Mouse (Mus musculus): ENCODE measurements around the gene Vgll4. TPM values are rescaled to one million over a fixed set of nuclear protein-coding genes. Genes with fewer than 3 reads are reported as not detected.
"Not testable (repeated sequence)": the region's sequence is repeated elsewhere in the genome, so short reads cannot be mapped to it uniquely, and the experiment has no call there.

The Vgll4 gene
- total RNA-seq, 2 experiments from 2014 or later = 15.7 to 20.1 TPM

- DNase-seq = no peak
These were observed 44.6 kb downstream of the Vgll4 start for GRCm38 (mm10) chr6:114925196-114925595.

GRCm38 (mm10) chr6:114922355-114923096, 47.3 kb downstream of the Vgll4 start:
- DNase-seq = not testable (repeated sequence)
- intact Hi-C loops (cut with DNase I; ENCODE audit: low total_unique reads) = loop anchor here (10.0 kb wide), 1 partner anchor 58 kb away; no protein-coding TSS in a partner anchor

More at GRCm38 (mm10) chr6:114925196-114925595, 44.6 kb downstream of the Vgll4 start:
- intact Hi-C loops (cut with DNase I; ENCODE audit: low total_unique reads) = loop anchor here (5.0 to 10.0 kb wide), 2 partner anchors 60 to 203 kb away; no protein-coding TSS in a partner anchor

DNA sequence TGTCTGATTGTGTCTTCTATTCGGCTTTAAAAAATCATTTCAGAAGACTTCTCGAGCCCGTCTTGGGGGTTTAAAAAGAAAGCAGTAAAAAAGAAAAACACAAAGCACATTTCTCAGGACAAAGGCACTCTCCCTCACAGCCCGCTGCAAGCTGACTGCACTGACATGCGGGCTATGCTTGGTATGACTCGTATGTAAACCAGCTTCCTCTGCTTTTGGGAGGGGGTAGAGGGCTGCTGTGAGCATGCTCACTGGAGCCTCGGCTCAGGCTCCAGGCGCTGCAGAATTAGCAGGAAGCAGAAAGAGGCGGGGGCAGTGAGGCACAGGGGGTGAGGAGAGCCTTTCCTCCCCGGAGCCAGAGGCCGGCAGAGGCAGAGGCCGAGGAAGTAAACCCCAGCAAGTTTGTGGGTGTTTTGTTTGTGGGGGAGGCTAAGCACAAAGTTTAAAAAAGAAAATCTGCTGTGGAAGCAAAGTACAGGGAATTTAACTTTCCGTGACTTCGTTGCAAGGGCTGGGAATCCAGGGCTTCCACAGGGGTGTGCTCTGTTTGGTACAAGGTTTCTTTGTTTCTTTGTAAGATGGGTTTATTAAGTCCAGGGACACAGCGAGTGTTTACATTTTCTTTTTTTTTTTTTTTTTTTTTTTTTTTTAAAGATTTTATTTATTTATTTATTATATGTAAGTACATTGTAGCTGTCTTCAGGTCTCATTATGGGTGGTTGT, 48.0 kb downstream of the Vgll4 start:
- DNase-seq = peak; percentile 90
- intact Hi-C loops (cut with DNase I; ENCODE audit: low total_unique reads) = loop anchor here (10.0 kb wide), 1 partner anchor 57 kb away; no protein-coding TSS in a partner anchor

DNA sequence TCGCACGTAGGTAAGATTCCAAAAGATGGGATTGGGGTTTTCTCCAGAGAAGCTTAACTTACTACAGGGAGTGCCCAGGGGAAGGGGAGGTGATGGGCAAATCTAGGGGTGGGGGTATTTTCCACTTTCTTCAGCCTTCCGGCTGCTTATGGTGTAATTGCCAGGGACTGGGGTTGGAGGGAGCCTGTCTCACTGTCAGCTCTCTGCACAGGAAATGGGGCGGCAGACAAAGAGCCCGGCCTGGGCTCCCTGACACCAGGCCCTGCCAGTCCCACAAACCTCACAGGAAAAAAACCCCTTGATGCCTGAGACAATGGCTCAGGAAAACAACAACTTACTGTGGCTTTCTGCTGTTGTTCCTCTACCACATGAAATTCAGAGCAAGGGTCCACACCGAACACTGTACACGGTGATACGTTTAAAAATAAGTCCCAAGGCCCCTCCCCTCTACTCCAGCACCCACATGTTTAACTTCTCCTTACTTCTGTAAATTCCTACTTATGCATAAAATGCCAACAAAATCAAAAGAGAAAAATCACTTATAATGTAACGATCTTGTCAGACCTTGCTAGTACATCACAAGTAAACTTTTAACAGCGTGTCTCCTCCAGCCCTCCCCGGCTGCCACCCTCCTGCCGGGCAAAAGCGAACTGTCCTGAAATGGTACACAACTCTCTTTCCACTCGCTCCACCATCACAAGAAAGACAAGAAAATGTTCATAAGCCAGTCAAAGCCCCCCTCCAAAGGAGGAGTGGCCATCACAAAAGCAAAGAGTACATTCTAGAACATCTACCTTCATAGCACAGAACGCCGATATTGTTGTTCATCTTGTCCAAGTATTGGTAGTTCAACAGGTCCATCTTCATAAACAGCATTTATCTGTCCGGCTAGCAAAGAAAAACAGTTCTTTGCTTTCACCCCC, 49.0 kb downstream of the Vgll4 start:
- DNase-seq = no peak
- intact Hi-C loops (cut with DNase I; ENCODE audit: low total_unique reads) = loop anchor here (10.0 kb wide), 1 partner anchor 56 kb away; no protein-coding TSS in a partner anchor

- DNase-seq = no peak
- intact Hi-C loops (cut with DNase I; ENCODE audit: low total_unique reads) = loop anchor here (5.0 to 10.0 kb wide), 2 partner anchors 37 to 55 kb away; no protein-coding TSS in a partner anchor
These were observed 50.0 kb downstream of the Vgll4 start for GRCm38 (mm10) chr6:114919670-114920313.

DNA sequence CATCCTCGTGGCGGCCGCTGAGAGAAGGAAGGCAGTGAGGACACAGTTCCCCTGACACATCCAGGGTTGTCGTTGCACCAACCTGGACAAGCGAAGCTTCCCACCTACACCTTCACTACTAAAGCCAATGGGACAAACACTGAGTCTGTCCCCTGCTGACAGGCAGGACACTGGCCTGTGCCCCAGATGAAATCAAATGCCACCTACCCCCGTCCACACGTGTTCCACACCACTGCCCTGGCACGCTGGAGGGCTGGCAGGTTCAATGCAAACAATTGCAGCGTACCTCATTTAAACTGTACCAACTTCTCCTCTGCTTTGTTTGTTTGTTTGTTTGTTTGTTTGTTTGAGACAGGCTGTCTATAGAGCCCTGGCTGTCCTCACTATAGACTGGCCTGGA, 50.8 kb downstream of the Vgll4 start:
- no peak for DNase-seq
- intact Hi-C loops (cut with DNase I; ENCODE audit: low total_unique reads) = loop anchor here (5.0 kb wide), 1 partner anchor 37 kb away; no protein-coding TSS in a partner anchor

DNA sequence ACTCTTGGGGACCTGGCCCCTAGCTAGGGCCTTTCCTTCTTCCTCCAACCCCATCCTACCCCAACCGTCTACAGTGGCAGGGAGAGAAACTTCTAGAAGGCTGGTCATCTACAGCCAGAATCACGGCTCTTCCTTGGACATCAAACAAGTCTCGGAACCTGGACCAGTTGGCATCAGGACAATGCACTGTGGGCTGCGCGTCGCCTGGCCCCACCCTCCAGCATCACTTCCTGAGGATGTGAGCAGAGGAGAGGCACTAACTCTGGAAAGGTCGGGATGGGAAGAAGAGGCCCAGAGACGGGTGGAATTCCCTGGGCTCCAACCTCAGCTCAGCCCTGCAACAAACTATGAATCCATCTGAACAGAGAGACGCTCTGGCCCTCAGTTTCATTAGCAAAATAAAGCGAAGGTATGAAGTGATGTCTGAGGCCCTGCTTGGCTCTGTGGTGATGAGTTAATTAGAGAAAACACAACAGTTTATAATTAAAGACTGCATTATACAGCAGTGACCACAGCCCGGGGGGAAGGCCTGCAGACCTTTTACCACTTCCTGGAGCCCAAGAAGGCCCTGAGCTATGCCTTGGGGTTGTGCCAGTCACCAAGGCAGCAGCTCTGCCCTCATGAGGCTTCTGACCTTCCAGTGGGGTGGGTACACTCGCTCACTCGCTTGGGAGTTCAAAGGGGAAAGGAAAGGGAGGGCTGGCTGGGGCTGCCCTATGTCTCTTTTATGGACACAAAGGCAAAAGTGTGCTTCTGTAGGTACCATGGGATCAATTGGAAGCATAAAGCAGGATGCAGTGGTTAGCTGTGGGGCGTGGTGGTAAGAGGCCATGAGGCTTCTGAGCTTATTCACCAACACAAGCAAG, 51.8 kb downstream of the Vgll4 start:
- peak; percentile 59 for DNase-seq
- intact Hi-C loops (cut with DNase I; ENCODE audit: low total_unique reads) = loop anchor here (5.0 kb wide), 1 partner anchor 36 kb away; no protein-coding TSS in a partner anchor

DNA sequence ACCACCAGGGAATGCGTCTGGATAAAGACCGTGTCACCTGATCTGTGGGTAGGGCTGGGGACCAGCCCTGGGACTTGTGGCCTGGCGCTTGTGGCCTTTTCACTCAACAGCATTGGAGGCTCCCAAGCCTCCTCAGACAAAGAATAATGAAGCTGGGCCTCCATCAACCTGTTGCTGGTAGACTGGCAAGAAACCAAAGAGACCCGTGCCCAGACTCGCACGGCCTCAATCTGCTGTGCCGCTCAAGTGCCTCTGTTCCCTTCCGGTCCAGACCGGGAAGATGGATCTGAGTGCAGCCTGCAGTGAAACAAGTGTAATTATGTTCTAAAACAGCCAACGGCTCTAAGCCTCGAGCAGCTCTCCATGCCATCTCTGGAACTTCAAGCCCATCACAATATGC, 52.7 kb downstream of the Vgll4 start:
- intact Hi-C loops (cut with DNase I; ENCODE audit: low total_unique reads) = loop anchor here (5.0 kb wide), 1 partner anchor 35 kb away; no protein-coding TSS in a partner anchor
- no peak for DNase-seq

- intact Hi-C loops (cut with DNase I; ENCODE audit: low total_unique reads) = loop anchor here (5.0 kb wide), 1 partner anchor 34 kb away; no protein-coding TSS in a partner anchor
- no peak for DNase-seq
These were observed 53.1 kb downstream of the Vgll4 start for GRCm38 (mm10) chr6:114916715-114916992.

GRCm38 (mm10) chr6:114915915-114916714, 53.7 kb downstream of the Vgll4 start:
- intact Hi-C loops (cut with DNase I; ENCODE audit: low total_unique reads) = loop anchor here (5.0 kb wide), 1 partner anchor 34 kb away; no protein-coding TSS in a partner anchor
- DNase-seq = no peak

GRCm38 (mm10) chr6:114914041-114914716, 55.6 kb downstream of the Vgll4 start:
- intact Hi-C loops (cut with DNase I; ENCODE audit: low total_unique reads) = no loop called here
- no peak for DNase-seq

DNA sequence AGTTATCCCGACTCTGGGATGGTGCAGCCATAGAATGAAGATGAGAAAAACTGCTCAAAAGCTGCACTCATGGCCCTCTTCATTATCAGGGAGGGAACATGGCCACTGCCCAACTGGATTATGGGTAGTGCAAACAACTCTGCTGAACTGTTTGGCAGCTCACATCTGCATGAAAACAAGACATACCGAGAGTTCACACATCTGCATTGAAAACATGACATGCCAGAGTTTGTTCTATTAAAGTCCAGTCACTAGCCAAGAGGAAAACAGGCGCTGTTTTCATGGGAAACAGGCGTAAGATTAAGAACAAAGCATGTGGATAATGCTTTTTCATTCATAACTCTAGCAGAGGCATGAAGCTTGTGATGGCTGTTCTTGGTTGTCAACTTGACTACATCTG, 56.7 kb downstream of the Vgll4 start:
- DNase-seq = no peak
- intact Hi-C loops (cut with DNase I; ENCODE audit: low total_unique reads) = no loop called here

- intact Hi-C loops (cut with DNase I; ENCODE audit: low total_unique reads) = no loop called here
- no peak for DNase-seq
These were observed 58.3 kb downstream of the Vgll4 start for GRCm38 (mm10) chr6:114911540-114911939.

- intact Hi-C loops (cut with DNase I; ENCODE audit: low total_unique reads) = no loop called here
- DNase-seq = no peak
These were observed 60.0 kb downstream of the Vgll4 start for GRCm38 (mm10) chr6:114909801-114910200.

- no peak for DNase-seq
- intact Hi-C loops (cut with DNase I; ENCODE audit: low total_unique reads) = no loop called here
These were observed 62.3 kb downstream of the Vgll4 start for GRCm38 (mm10) chr6:114907459-114907858.

- DNase-seq = no peak
- intact Hi-C loops (cut with DNase I; ENCODE audit: low total_unique reads) = no loop called here
These were observed 63.6 kb downstream of the Vgll4 start for GRCm38 (mm10) chr6:114906209-114906608.
